Mouse (Mus musculus): Measurements from ENCODE around the gene Gbx2. TPM values are rescaled to one million over a fixed set of nuclear protein-coding genes. Genes with fewer than 3 reads are reported as not detected.
A peak's percentile ranks its signal among the peaks of the same experiment; 100 is the strongest.

Gbx2 gene
- polyA plus RNA-seq, 1 experiment from 2014 or later = 29.7 TPM

GRCm38 (mm10) chr1:89933786-89934185, 2.8 kb upstream of the Gbx2 start:
- Histone ChIP-seq H3K4me2 (replicated peaks) (0 out of 2 replicates have a peak overlapping the region, but pooled peaks have one; percentile 0), H3K27ac (replicated peaks) (no peak overlapping the region), H3K4me3 (peak overlapping the region; percentile 7), H3K36me3 (no peaks in the 10 kb centered on the region), H3K4me1 (peaks cover 61% of the 10 kb centered on the region), H3K9ac (replicated peaks) (no peak overlapping the region), H3K27me3 (peaks cover 95% of the 10 kb centered on the region), H3K9me3 (no peaks in the 10 kb centered on the region)
- under 1% methylated on average over 21 of the region's 21 CpGs for WGBS
- no peak for ATAC-seq (ENCODE audit: low FRiP score, low read depth)

GRCm38 (mm10) chr1:89933028-89933427, 2.0 kb upstream of the Gbx2 start:
- Histone ChIP-seq H3K9me3 (no peaks in the 10 kb centered on the region), H3K27ac (replicated peaks) (no peak overlapping the region), H3K36me3 (no peaks in the 10 kb centered on the region), H3K27me3 (peaks cover 96% of the 10 kb centered on the region), H3K4me3 (no peak overlapping the region), H3K9ac (replicated peaks) (no peak overlapping the region), H3K4me2 (replicated peaks) (peak overlapping the region; percentile 63; the same call in 1 of the 2 replicates), H3K4me1 (peaks cover 66% of the 10 kb centered on the region)
- ATAC-seq (ENCODE audit: low FRiP score, low read depth) = no peak
- WGBS = 3% methylated on average over 6 of the region's 6 CpGs

DNA sequence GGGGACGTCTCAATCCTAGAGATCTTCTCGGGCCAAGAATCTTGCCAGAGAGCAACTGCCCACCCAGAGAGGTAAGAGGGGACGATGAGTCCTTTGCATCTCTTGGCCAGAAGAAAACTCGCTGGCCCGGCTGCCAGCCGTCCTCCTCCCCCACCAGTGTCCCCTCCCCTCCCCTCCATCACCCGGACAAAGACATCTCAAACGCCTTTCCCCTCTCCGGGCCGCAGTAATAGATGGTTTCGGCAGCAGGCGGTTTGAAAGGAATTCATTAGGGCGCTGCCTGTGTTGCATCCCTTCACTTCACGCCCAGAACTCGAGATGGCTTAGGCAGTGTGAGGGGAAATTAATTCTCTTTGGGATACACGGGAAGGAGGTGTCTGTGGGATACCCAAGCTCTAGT, 1.6 kb upstream of the Gbx2 start:
- Histone ChIP-seq H3K4me1 (peaks cover 66% of the 10 kb centered on the region), H3K4me2 (replicated peaks) (peak overlapping the region; percentile 63), H3K9ac (replicated peaks) (no peak overlapping the region), H3K36me3 (no peaks in the 10 kb centered on the region), H3K27me3 (peaks cover 96% of the 10 kb centered on the region), H3K4me3 (0 out of 2 replicates have a peak overlapping the region, but pooled peaks have one; percentile 5), H3K9me3 (no peaks in the 10 kb centered on the region), H3K27ac (replicated peaks) (no peak overlapping the region)
- under 1% methylated on average over 16 of the region's 16 CpGs for WGBS
- no peak for ATAC-seq (ENCODE audit: low FRiP score, low read depth)

- H3K36me3 ChIP-seq = no peaks in the 10 kb centered on the region
- H3K27ac ChIP-seq (replicated peaks) = no peak overlapping the region
- H3K4me2 ChIP-seq (replicated peaks) = peak overlapping the region; percentile 63
- H3K9ac ChIP-seq (replicated peaks) = no peak overlapping the region
- H3K27me3 ChIP-seq = peaks cover 96% of the 10 kb centered on the region
- 1% methylated on average over 19 of the region's 19 CpGs for WGBS
- peak overlapping the region; percentile 43 for H3K4me3 ChIP-seq
- H3K4me1 ChIP-seq = peaks cover 71% of the 10 kb centered on the region
- H3K9me3 ChIP-seq = no peaks in the 10 kb centered on the region
- no peak for ATAC-seq (ENCODE audit: low FRiP score, low read depth)
Measured at GRCm38 (mm10) chr1:89932021-89932423, 1.0 kb upstream of the Gbx2 start.

DNA sequence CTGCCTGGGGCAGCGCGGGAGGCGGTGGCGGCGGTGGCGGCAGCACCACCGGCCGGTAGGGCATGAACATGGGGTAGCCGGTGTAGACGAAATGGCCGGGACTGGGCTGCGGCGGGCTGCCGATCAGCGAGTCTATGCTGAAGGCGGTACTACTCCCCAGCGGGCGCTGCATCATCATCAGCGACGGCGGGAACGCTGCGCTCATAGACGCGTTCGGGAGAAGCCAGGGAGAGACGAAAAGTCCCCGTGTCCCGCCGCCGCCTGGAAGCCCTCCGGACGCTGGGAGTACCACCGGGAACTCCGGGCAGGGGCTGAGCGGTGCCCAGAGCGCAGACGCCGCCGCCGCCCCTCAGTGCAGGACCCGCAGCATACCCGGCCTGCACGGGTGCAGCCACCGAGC, 428 bp downstream of the Gbx2 start:
- Histone ChIP-seq H3K4me3 (peak overlapping the region; percentile 43), H3K36me3 (no peaks in the 10 kb centered on the region), H3K4me1 (peaks cover 69% of the 10 kb centered on the region), H3K9me3 (no peaks in the 10 kb centered on the region), H3K27ac (replicated peaks) (peak overlapping the region; percentile 39; the same call in 1 of the 2 replicates), H3K9ac (replicated peaks) (peak overlapping the region; percentile 37; the same call in 1 of the 2 replicates), H3K4me2 (replicated peaks) (peak overlapping the region; percentile 63), H3K27me3 (peaks cover 96% of the 10 kb centered on the region)
- under 1% methylated on average over 45 of the region's 45 CpGs for WGBS
- 0 out of 2 replicates have a peak, but pooled peaks have one; percentile 8 for ATAC-seq (ENCODE audit: low FRiP score, low read depth)

DNA sequence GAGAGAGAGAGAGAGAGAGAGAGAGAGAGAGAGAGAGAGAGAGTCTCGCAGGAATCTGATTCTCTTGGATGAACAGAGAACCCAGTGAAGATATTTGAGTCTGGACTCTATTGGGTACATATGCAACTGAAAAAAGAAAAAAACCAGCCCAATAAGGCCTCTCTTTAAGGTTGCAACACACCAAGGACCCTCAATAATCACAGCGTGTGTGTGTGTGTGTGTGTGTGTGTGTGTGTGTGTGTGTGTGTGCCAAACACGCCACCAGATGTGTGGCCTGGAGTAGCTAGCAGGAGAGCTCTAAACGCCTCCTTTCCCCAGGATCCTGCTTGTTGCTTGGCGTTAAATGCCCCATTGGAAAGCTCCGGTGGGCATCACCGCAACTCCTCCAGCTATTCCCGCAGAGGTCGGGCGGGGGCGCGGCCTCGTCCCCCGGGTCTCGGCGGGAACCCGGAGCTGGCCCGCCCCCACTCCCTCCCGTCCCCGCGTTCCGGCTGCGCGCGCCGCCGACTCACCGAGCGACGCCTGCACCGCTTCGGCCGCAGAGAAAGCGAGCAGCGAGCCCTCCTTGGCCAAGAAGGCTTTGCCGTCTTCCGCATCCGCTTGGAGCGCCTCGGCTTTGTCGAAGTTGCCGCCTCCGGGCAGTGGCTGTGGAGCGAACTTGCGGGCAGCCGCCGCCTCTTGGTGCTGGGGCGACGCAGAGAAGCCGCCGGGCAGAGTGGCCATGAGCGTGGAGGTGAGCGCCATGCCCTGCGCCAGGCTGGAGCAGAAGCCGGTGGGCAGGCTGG, 1.1 kb downstream of the Gbx2 start:
- no peak for ATAC-seq (ENCODE audit: low FRiP score, low read depth)
- WGBS = under 1% methylated on average over 53 of the region's 55 CpGs
- Histone ChIP-seq H3K4me3 (peak overlapping the region; percentile 43), H3K4me1 (peaks cover 67% of the 10 kb centered on the region), H3K27ac (replicated peaks) (peak overlapping the region; percentile 39), H3K36me3 (no peaks in the 10 kb centered on the region), H3K9ac (replicated peaks) (peak overlapping the region; percentile 37; the same call in 1 of the 2 replicates), H3K27me3 (peaks cover 96% of the 10 kb centered on the region), H3K9me3 (no peaks in the 10 kb centered on the region), H3K4me2 (replicated peaks) (peak overlapping the region; percentile 63)

DNA sequence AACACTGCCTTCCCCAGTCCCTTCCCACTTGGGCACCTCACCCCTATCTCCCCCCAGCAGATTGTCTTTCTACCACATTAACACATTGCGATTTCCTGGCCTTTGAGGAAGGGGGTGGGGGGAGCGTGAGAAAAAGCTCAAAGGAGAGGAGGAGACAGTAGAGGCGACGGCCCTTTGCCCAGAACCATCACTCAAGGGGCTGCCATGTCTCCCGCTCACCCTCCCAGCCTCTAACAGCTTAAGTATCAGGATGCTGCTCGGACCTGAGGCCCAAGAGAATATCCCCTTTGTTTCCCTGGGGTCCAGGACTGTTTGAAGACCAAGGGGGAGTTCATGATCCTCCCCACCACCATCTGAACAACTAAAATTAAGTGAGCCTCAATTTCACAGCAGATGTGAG, 1.8 kb downstream of the Gbx2 start:
- peak overlapping the region; percentile 43 for H3K4me3 ChIP-seq
- no peaks in the 10 kb centered on the region for H3K9me3 ChIP-seq
- H3K27me3 ChIP-seq = peaks cover 97% of the 10 kb centered on the region
- no peaks in the 10 kb centered on the region for H3K36me3 ChIP-seq
- no peak overlapping the region; the same call in 1 of the 2 replicates for H3K9ac ChIP-seq (replicated peaks)
- 2% methylated on average over 6 of the region's 6 CpGs for WGBS
- peak overlapping the region; percentile 15 for H3K4me2 ChIP-seq (replicated peaks)
- H3K27ac ChIP-seq (replicated peaks) = no peak overlapping the region
- no peak for ATAC-seq (ENCODE audit: low FRiP score, low read depth)
- H3K4me1 ChIP-seq = peaks cover 68% of the 10 kb centered on the region

- Histone ChIP-seq H3K36me3 (no peaks in the 10 kb centered on the region), H3K4me2 (replicated peaks) (peak overlapping the region; percentile 15), H3K27me3 (peaks cover 97% of the 10 kb centered on the region), H3K27ac (replicated peaks) (no peak overlapping the region), H3K9ac (replicated peaks) (no peak overlapping the region), H3K4me1 (peaks cover 64% of the 10 kb centered on the region), H3K9me3 (no peaks in the 10 kb centered on the region), H3K4me3 (peak overlapping the region; percentile 43)
- 2% methylated on average over 25 of the region's 25 CpGs for WGBS
- no peak for ATAC-seq (ENCODE audit: low FRiP score, low read depth)
Measured at GRCm38 (mm10) chr1:89928676-89929075, 2.3 kb downstream of the Gbx2 start.

DNA sequence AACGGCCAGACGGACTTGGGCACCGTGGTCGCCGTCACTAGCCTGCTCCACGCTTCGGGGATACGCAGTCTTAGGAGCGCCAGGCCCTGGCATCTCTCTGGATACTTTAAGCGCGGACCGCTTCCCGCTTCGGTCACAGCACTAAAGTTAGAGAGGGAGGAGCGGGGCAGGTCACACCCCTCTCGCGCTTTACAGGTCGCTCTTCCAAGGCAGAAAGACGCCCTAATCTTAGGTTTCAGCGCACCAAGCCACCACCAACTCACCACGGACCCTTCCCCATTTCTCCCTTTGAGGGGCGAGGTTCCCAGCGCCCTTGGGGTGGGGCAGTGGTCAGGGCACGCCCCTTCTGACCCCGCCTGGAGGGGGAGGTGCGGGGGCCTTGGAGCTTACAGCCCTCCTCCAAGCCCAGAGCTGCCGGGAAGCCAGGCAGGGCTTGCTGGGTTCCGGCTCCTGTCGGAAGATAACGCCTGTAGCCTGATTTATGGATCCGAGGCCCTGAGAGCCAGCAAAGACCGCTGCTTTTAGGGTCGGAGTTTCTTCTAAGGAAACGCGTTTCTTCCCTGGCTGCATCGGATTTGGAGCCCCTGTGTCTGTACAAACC, 3.8 kb downstream of the Gbx2 start:
- H3K27ac ChIP-seq (replicated peaks) = 0 out of 2 replicates have a peak overlapping the region, but pooled peaks have one; percentile 2
- H3K9me3 ChIP-seq = no peaks in the 10 kb centered on the region
- ATAC-seq (ENCODE audit: low FRiP score, low read depth) = no peak
- peak overlapping the region; percentile 27 for H3K4me3 ChIP-seq
- 0 out of 2 replicates have a peak overlapping the region, but pooled peaks have one; percentile 12 for H3K9ac ChIP-seq (replicated peaks)
- H3K4me2 ChIP-seq (replicated peaks) = peak overlapping the region; percentile 19
- no peaks in the 10 kb centered on the region for H3K36me3 ChIP-seq
- under 1% methylated on average over 36 of the region's 36 CpGs for WGBS
- peaks cover 68% of the 10 kb centered on the region for H3K4me1 ChIP-seq
- peaks cover 100% of the 10 kb centered on the region for H3K27me3 ChIP-seq

- WGBS = 1% methylated on average over 9 of the region's 9 CpGs
- no peaks in the 10 kb centered on the region for H3K9me3 ChIP-seq
- peaks cover 100% of the 10 kb centered on the region for H3K27me3 ChIP-seq
- H3K9ac ChIP-seq (replicated peaks) = no peak overlapping the region
- peaks cover 65% of the 10 kb centered on the region for H3K4me1 ChIP-seq
- peak overlapping the region; percentile 19; the same call in 1 of the 2 replicates for H3K4me2 ChIP-seq (replicated peaks)
- 0 out of 2 replicates have a peak overlapping the region, but pooled peaks have one; percentile 2 for H3K27ac ChIP-seq (replicated peaks)
- peak overlapping the region; percentile 27 for H3K4me3 ChIP-seq
- H3K36me3 ChIP-seq = no peaks in the 10 kb centered on the region
- ATAC-seq (ENCODE audit: low FRiP score, low read depth) = no peak
Measured at GRCm38 (mm10) chr1:89926583-89927060, 4.4 kb downstream of the Gbx2 start.

- WGBS = 6% methylated on average over 12 of the region's 12 CpGs
- Histone ChIP-seq H3K4me3 (no peak overlapping the region), H3K27me3 (peaks cover 100% of the 10 kb centered on the region), H3K4me2 (replicated peaks) (no peak overlapping the region), H3K36me3 (no peaks in the 10 kb centered on the region), H3K27ac (replicated peaks) (no peak overlapping the region), H3K9ac (replicated peaks) (no peak overlapping the region), H3K9me3 (no peaks in the 10 kb centered on the region), H3K4me1 (peaks cover 55% of the 10 kb centered on the region)
- ATAC-seq (ENCODE audit: low FRiP score, low read depth) = no peak
Measured at GRCm38 (mm10) chr1:89925501-89926190, 5.3 kb downstream of the Gbx2 start.
